In genomic region chr5:45007930-45008329, GRCm38 (mm10) we compare ENCODE assay signal across 21 mouse cellular contexts.
DNase-seq lines count a peak whose midpoint lies in the region; ATAC-seq lines count a peak whose summit lies in the region.
"Had no signal": no experiment of that assay in that cellular context is flagged by ENCODE, and none has a peak within 500 bp of the region (broad histone marks: within the 10 kb centered on the region; RNA-seq: fewer than 3 reads in every experiment).

No protein-coding gene starts in this region.

- no peaks in the 10 kb centered on the region for H3K27me3 ChIP-seq in midbrain, embryonic 11.5 days (ENCODE audit: control insufficient read depth, insufficient read depth, low read length)
- no peaks in the 10 kb centered on the region for H3K27me3 ChIP-seq in midbrain, embryonic 10.5 days (ENCODE audit: low read depth, poor library complexity, severe bottlenecking)
- no peaks in the 10 kb centered on the region for H3K27me3 ChIP-seq in hindbrain, embryonic 14.5 days (ENCODE audit: control insufficient read depth, insufficient read depth, low read length)
- H3K27me3 ChIP-seq in midbrain, embryonic 15.5 days (replicated peaks) = no peaks in the 10 kb centered on the region
- no peaks in the 10 kb centered on the region for H3K27me3 ChIP-seq in kidney, embryonic 15.5 days
- no peaks in the 10 kb centered on the region for H3K27me3 ChIP-seq in kidney, embryonic 14.5 days (ENCODE audit: control insufficient read depth, insufficient read depth, low read length)
- H3K27me3 ChIP-seq: embryonic facial prominence, embryonic 12.5 days; heart, embryonic 15.5 days; limb, embryonic 15.5 days; liver, embryonic 15.5 days had no signal

- H3K36me3 ChIP-seq in midbrain, embryonic 11.5 days (ENCODE audit: control insufficient read depth, insufficient read depth, low read length) = no peaks in the 10 kb centered on the region
- no peaks in the 10 kb centered on the region for H3K36me3 ChIP-seq in midbrain, embryonic 10.5 days
- H3K36me3 ChIP-seq in hindbrain, embryonic 14.5 days (replicated peaks; ENCODE audit: control insufficient read depth, insufficient read depth) = no peaks in the 10 kb centered on the region
- no peaks in the 10 kb centered on the region for H3K36me3 ChIP-seq in midbrain, embryonic 15.5 days (replicated peaks)
- no peaks in the 10 kb centered on the region for H3K36me3 ChIP-seq in kidney, embryonic 15.5 days
- no peaks in the 10 kb centered on the region for H3K36me3 ChIP-seq in kidney, embryonic 14.5 days (ENCODE audit: control insufficient read depth, insufficient read depth, low read length)
- H3K36me3 ChIP-seq: embryonic facial prominence, embryonic 12.5 days; heart, embryonic 15.5 days; limb, embryonic 15.5 days; liver, embryonic 15.5 days had no signal

- H3K9me3 ChIP-seq in midbrain, embryonic 11.5 days (ENCODE audit: control insufficient read depth, low read length) = no peaks in the 10 kb centered on the region
- no peaks in the 10 kb centered on the region for H3K9me3 ChIP-seq in midbrain, embryonic 10.5 days (replicated peaks)
- H3K9me3 ChIP-seq in hindbrain, embryonic 14.5 days (ENCODE audit: control insufficient read depth, low read length) = no peaks in the 10 kb centered on the region
- H3K9me3 ChIP-seq in midbrain, embryonic 15.5 days = no peaks in the 10 kb centered on the region
- no peaks in the 10 kb centered on the region for H3K9me3 ChIP-seq in kidney, embryonic 15.5 days (replicated peaks)
- H3K9me3 ChIP-seq in kidney, embryonic 14.5 days (ENCODE audit: control insufficient read depth, low read length) = no peaks in the 10 kb centered on the region
- H3K9me3 ChIP-seq: embryonic facial prominence, embryonic 12.5 days; heart, embryonic 15.5 days; limb, embryonic 15.5 days; liver, embryonic 15.5 days had no signal

- DNase-seq in cerebellum, postnatal 10 days = peak; percentile 62 to 76
- DNase-seq in cerebellum, adult 8-10 months = no peak
- no peak for DNase-seq in midbrain, embryonic 11.5 days (ENCODE audit: low spot score, missing footprints)
- DNase-seq in midbrain, embryonic 10.5 days (ENCODE audit: low spot score) = no peak
- DNase-seq in hindbrain, embryonic 14.5 days (ENCODE audit: low spot score) = peak; percentile 57
- DNase-seq: adrenal gland, postnatal 10 days; cerebellum, adult 11-12 months; gastrocnemius, postnatal 14 days; heart, adult 2 months; kidney, adult 11 months; kidney, postnatal 10 days; layer of hippocampus, postnatal 36 days; spleen, adult 18-20 months had no signal

- 52% methylated on average over 2 of the region's 2 CpGs for WGBS in midbrain, embryonic 11.5 days
- 56% methylated on average over 2 of the region's 2 CpGs for WGBS in midbrain, embryonic 10.5 days
- 15% methylated on average over 2 of the region's 2 CpGs for WGBS in hindbrain, embryonic 14.5 days
- WGBS in midbrain, embryonic 15.5 days = 17% methylated on average over 2 of the region's 2 CpGs
- WGBS in kidney, embryonic 15.5 days = 69% methylated on average over 2 of the region's 2 CpGs
- 79% methylated on average over 2 of the region's 2 CpGs for WGBS in kidney, embryonic 14.5 days

- no peak overlapping the region for H3K27ac ChIP-seq in midbrain, embryonic 11.5 days (ENCODE audit: low read depth, low read length)
- H3K27ac ChIP-seq in midbrain, embryonic 10.5 days (replicated peaks) = no peak overlapping the region
- no peak overlapping the region for H3K27ac ChIP-seq in hindbrain, embryonic 14.5 days
- H3K27ac ChIP-seq in midbrain, embryonic 15.5 days = no peak overlapping the region
- no peak overlapping the region for H3K27ac ChIP-seq in kidney, embryonic 15.5 days
- H3K27ac ChIP-seq in kidney, embryonic 14.5 days (ENCODE audit: low read depth, low read length) = no peak overlapping the region
- H3K27ac ChIP-seq: embryonic facial prominence, embryonic 12.5 days; heart, adult 2 months; heart, embryonic 15.5 days; limb, embryonic 15.5 days; liver, embryonic 15.5 days; macrophage had no signal

- no peak overlapping the region for H3K4me3 ChIP-seq in midbrain, embryonic 11.5 days (ENCODE audit: low read depth, low read length)
- H3K4me3 ChIP-seq in midbrain, embryonic 10.5 days = no peak overlapping the region
- no peak overlapping the region for H3K4me3 ChIP-seq in hindbrain, embryonic 14.5 days (replicated peaks; ENCODE audit: low read length)
- no peak overlapping the region for H3K4me3 ChIP-seq in midbrain, embryonic 15.5 days
- no peak overlapping the region for H3K4me3 ChIP-seq in kidney, embryonic 15.5 days (replicated peaks)
- no peak overlapping the region for H3K4me3 ChIP-seq in kidney, embryonic 14.5 days (ENCODE audit: low read length)
- H3K4me3 ChIP-seq: embryonic facial prominence, embryonic 12.5 days; heart, adult 2 months; heart, embryonic 15.5 days; limb, embryonic 15.5 days; liver, embryonic 15.5 days had no signal

- H3K4me1 ChIP-seq in midbrain, embryonic 11.5 days (ENCODE audit: control insufficient read depth, insufficient read depth, low read length) = no peaks in the 10 kb centered on the region
- no peaks in the 10 kb centered on the region for H3K4me1 ChIP-seq in midbrain, embryonic 10.5 days
- no peaks in the 10 kb centered on the region for H3K4me1 ChIP-seq in hindbrain, embryonic 14.5 days (replicated peaks; ENCODE audit: control insufficient read depth, insufficient read depth, low read length)
- no peaks in the 10 kb centered on the region for H3K4me1 ChIP-seq in midbrain, embryonic 15.5 days
- no peaks in the 10 kb centered on the region for H3K4me1 ChIP-seq in kidney, embryonic 15.5 days
- no peaks in the 10 kb centered on the region for H3K4me1 ChIP-seq in kidney, embryonic 14.5 days (ENCODE audit: control insufficient read depth, insufficient read depth, low read length)
- H3K4me1 ChIP-seq: embryonic facial prominence, embryonic 12.5 days; heart, embryonic 15.5 days; limb, embryonic 15.5 days; liver, embryonic 15.5 days had no signal

- no peak overlapping the region for H3K9ac ChIP-seq in midbrain, embryonic 11.5 days (ENCODE audit: low read length)
- no peak overlapping the region for H3K9ac ChIP-seq in hindbrain, embryonic 14.5 days
- no peak overlapping the region for H3K9ac ChIP-seq in midbrain, embryonic 15.5 days
- H3K9ac ChIP-seq in kidney, embryonic 15.5 days = no peak overlapping the region
- no peak overlapping the region for H3K9ac ChIP-seq in kidney, embryonic 14.5 days (ENCODE audit: low read depth, low read length)
- H3K9ac ChIP-seq: embryonic facial prominence, embryonic 12.5 days; heart, embryonic 15.5 days; limb, embryonic 15.5 days; liver, embryonic 15.5 days had no signal

- 0 out of 2 replicates have a peak, but pooled peaks have one; percentile 7 for ATAC-seq in midbrain, embryonic 11.5 days (ENCODE audit: low FRiP score)
- ATAC-seq in hindbrain, embryonic 14.5 days (ENCODE audit: low FRiP score) = peak; percentile 66; the same call in 1 of the 2 replicates
- ATAC-seq in midbrain, embryonic 15.5 days (replicated peaks) = peak; percentile 78; the same call in 1 of the 2 replicates
- no peak for ATAC-seq in kidney, embryonic 15.5 days (replicated peaks; ENCODE audit: low FRiP score)
- ATAC-seq in kidney, embryonic 14.5 days (ENCODE audit: low FRiP score, low TSS enrichment) = no peak

- H3K4me2 ChIP-seq in midbrain, embryonic 11.5 days = no peak overlapping the region
- H3K4me2 ChIP-seq in hindbrain, embryonic 14.5 days (replicated peaks) = no peak overlapping the region
- no peak overlapping the region for H3K4me2 ChIP-seq in midbrain, embryonic 15.5 days
- H3K4me2 ChIP-seq in kidney, embryonic 15.5 days = no peak overlapping the region
- no peak overlapping the region for H3K4me2 ChIP-seq in kidney, embryonic 14.5 days (replicated peaks; ENCODE audit: low read depth, low read length)
- H3K4me2 ChIP-seq: embryonic facial prominence, embryonic 12.5 days; heart, embryonic 15.5 days; limb, embryonic 15.5 days; liver, embryonic 15.5 days had no signal

Comparison
In these comparisons a context has a peak if more than half of its experiments do, and no peak if none do; other contexts are left out.
1. DNase-seq: peak in cerebellum, postnatal 10 days (2 of 2) and hindbrain, embryonic 14.5 days (single experiment); none in cerebellum, adult 8-10 months (single experiment), midbrain, embryonic 11.5 days (single experiment) and midbrain, embryonic 10.5 days (single experiment).
2. ATAC-seq: peak in midbrain, embryonic 11.5 days (single experiment), hindbrain, embryonic 14.5 days (single experiment) and midbrain, embryonic 15.5 days (single experiment); none in kidney, embryonic 15.5 days (single experiment) and kidney, embryonic 14.5 days (single experiment).